Mouse (Mus musculus): ENCODE measurements at regions not wholly inside any gene's neighbourhood (a gene's known extent, or its start where the extent isn't known, plus 50 kb on each side); places are given as distances from the start of the nearest gene placed in this dataset.
"Not testable (repeated sequence)": the region's sequence is repeated elsewhere in the genome, so short reads cannot be mapped to it uniquely, and the experiment has no call there.

DNA sequence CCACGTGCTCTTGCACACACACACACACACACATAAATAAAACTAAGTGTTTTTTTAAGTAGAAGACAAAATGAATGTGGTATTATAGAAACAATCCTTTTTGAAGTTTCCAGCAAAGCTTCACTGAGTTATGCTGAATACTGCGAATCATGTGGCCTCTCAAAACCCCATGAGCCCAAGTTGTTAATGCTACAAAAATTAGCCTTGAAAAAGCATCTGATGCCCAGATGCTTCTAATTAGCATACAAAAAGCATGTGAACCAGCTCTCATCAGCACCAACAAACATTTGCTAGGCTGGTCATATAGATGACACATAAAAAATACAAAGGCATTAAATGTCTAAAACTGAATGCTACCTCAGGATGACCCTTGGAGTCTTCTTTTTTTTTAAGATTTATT, 181.2 kb upstream of the Tsc22d2 start:
- H3K9me3 ChIP-seq: no peaks in the 10 kb centered on the region
- H3K27me3 ChIP-seq (ENCODE audit: insufficient read depth, poor library complexity, severe bottlenecking): no peaks in the 10 kb centered on the region
- no peak overlapping the region for H3K27ac ChIP-seq
- H3K36me3 ChIP-seq: no peaks in the 10 kb centered on the region
- H3K4me1 ChIP-seq (replicated peaks): no peaks in the 10 kb centered on the region
- DNase-seq (ENCODE audit: low spot score): no peak
- WGBS: 83% methylated on average over 2 of the region's 2 CpGs
- no peak overlapping the region for H3K4me3 ChIP-seq

DNA sequence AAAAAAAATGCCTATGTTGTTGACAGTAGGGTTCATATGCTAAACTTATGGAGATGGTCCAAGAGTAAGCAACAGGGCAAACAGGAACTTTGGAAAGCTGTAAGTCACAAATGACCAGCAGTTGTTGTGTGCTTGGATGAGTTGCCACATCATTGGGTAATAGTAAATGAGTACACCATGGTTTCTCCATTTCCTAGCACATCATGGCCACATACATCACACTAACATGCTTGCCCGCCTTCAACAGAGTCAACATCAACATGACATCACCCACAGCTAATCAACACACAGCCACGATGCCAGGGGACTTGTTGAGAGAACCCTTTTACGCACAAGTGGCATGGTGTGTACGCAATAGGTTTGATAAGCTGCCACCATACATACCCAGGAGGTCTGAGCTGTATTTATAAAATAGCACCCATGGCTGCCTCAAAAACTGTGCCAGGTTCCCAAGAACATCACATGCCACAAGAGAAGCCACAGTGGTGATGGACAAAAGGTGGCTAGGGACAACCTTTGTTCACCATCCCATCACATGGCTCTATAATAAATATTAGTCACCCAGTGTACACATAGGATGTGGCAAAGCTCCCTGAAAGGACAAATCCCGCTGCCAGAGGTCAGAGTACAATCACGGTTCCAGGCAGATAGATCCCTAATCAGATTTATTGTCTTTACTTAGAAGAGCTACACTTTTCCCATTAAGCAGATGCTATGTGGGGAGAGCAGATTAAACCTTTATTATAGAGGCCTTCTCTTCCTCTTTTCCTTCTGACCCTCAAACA, 179.5 kb upstream of the Tsc22d2 start:
- Histone ChIP-seq H3K36me3 (no peaks in the 10 kb centered on the region), H3K27me3 (ENCODE audit: insufficient read depth, poor library complexity, severe bottlenecking) (no peaks in the 10 kb centered on the region), H3K4me3 (no peak overlapping the region), H3K27ac (no peak overlapping the region), H3K9me3 (no peaks in the 10 kb centered on the region), H3K4me1 (replicated peaks) (no peaks in the 10 kb centered on the region)
- DNase-seq (ENCODE audit: low spot score): no peak
- WGBS: 90% methylated on average over 6 of the region's 6 CpGs

DNA sequence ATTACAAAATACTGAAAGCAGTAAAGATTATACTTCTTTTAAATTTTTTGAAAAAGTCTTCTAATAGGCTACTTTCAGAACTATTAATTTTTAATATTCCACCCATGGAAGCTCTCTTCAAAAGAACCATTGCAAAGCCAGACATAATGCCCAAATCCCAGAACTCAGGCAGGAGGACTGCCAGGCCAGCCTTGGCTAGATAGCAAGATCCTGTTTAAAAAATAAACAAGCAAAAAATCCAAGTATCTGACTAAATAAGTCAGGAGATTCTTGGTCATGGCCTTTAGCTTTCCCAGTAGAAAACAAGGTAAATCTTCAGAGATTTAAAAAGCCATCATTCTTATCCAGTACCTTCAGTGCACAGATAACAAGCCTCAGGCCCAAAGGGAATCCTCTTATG, 176.4 kb upstream of the Tsc22d2 start:
- no peak overlapping the region for H3K4me3 ChIP-seq
- no peaks in the 10 kb centered on the region for H3K9me3 ChIP-seq

DNA sequence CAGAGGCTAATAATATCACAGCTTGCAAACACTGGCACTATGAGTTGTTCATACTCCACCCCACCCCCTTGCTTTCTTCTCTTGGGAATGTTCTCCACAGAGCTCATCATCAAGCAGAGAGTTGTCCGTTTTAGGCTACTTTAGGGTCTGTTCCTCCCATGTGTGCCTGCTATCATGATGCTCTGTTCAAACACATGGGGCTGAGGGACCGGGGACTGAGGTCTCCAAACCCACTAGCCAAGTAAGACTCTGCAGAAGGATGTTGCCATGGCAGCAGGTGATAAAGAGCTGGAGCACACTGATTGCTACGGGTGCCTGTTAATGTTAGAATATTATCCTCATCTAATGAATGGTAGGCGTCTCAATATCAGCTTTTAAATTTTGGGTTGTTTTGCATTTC, 173.7 kb upstream of the Tsc22d2 start:
- Histone ChIP-seq H3K27ac (no peak overlapping the region), H3K27me3 (ENCODE audit: insufficient read depth, poor library complexity, severe bottlenecking) (no peaks in the 10 kb centered on the region), H3K9me3 (no peaks in the 10 kb centered on the region), H3K4me3 (no peak overlapping the region), H3K4me1 (replicated peaks) (peaks cover 7% of the 10 kb centered on the region), H3K36me3 (no peaks in the 10 kb centered on the region)
- no peak for DNase-seq (ENCODE audit: low spot score)
- 79% methylated on average over 4 of the region's 4 CpGs for WGBS

More for the DNA sequence above, 176.4 kb upstream of the Tsc22d2 start:
- DNase-seq (ENCODE audit: low spot score): no peak
- Histone ChIP-seq H3K4me1 (replicated peaks) (no peaks in the 10 kb centered on the region), H3K36me3 (no peaks in the 10 kb centered on the region), H3K27me3 (ENCODE audit: insufficient read depth, poor library complexity, severe bottlenecking) (no peaks in the 10 kb centered on the region), H3K27ac (no peak overlapping the region)

DNA sequence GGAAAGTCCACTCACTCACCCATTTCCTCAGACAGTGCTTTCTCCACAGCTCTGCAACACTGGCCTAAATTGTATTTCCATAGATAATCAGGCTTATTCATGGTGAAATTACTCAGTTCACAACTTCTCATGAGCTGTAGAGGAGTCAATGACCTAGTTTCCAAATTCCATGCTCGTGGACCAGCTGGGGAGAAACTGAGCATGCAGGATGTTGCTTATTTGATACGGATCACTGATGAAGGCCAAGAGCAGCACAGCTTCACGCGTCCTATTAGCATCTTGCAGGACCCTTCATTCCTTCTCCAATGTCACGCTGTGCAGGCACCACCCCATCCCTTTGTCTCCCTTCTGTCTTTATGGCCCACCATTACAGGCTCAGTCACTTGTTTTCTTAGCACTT, 169.2 kb upstream of the Tsc22d2 start:
- H3K9me3 ChIP-seq: no peaks in the 10 kb centered on the region
- no peak overlapping the region for H3K27ac ChIP-seq
- H3K27me3 ChIP-seq (ENCODE audit: insufficient read depth, poor library complexity, severe bottlenecking): no peaks in the 10 kb centered on the region
- no peaks in the 10 kb centered on the region for H3K36me3 ChIP-seq
- H3K4me3 ChIP-seq: no peak overlapping the region
- peaks cover 8% of the 10 kb centered on the region for H3K4me1 ChIP-seq (replicated peaks)
- 14% methylated on average over 5 of the region's 5 CpGs for WGBS
- DNase-seq (ENCODE audit: low spot score): peak; percentile 18

DNA sequence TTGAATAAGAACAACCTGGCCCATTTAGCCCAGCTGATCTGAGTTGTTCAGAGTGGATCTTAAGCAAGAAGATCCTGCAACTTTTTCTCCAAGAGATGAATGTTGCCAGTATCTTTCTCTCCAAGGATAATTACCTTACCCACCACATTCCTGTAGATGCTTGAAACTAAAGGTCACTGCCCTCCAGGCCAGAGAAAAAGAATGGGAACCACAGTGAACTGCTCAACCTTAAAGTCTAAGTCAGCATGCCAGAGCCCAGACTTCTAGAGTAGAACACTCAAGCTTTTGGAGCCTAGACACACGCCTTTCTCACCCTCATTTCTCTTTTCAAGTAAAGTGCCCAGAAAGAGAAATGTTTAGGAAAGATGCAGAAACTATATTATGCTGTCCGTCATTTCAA, 166.5 kb upstream of the Tsc22d2 start:
- DNase-seq (ENCODE audit: low spot score): no peak
- WGBS: 73% methylated on average over 2 of the region's 2 CpGs
- no peaks in the 10 kb centered on the region for H3K36me3 ChIP-seq
- H3K27ac ChIP-seq: no peak overlapping the region
- no peak overlapping the region for H3K4me3 ChIP-seq
- H3K27me3 ChIP-seq (ENCODE audit: insufficient read depth, poor library complexity, severe bottlenecking): no peaks in the 10 kb centered on the region
- H3K4me1 ChIP-seq (replicated peaks): peaks cover 8% of the 10 kb centered on the region
- no peaks in the 10 kb centered on the region for H3K9me3 ChIP-seq

DNA sequence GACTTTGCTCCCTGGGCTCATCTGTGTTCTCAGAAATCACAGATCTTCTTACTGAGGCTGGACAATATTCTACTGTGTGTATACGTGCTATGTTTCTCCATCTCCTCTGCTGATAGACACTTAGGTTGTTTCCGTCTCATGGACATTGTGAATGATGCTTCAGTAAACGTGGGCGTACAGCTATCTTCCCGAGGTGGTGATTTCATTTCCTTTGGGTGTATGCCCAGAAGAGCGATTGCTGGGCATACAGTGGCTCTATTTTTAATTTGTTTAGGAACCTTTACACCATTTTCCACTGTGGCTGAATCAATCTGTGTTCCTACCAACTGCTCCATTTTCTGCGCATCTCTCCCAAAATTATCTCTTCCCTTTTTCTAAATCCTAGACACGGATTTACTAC, 160.6 kb upstream of the Tsc22d2 start:
- Histone ChIP-seq H3K4me1 (replicated peaks) (no peaks in the 10 kb centered on the region), H3K9me3 (no peaks in the 10 kb centered on the region), H3K4me3 (no peak overlapping the region), H3K27me3 (ENCODE audit: insufficient read depth, poor library complexity, severe bottlenecking) (no peaks in the 10 kb centered on the region), H3K27ac (no peak overlapping the region), H3K36me3 (no peaks in the 10 kb centered on the region)
- no peak for DNase-seq (ENCODE audit: low spot score)
- 90% methylated on average over 8 of the region's 8 CpGs for WGBS

DNA sequence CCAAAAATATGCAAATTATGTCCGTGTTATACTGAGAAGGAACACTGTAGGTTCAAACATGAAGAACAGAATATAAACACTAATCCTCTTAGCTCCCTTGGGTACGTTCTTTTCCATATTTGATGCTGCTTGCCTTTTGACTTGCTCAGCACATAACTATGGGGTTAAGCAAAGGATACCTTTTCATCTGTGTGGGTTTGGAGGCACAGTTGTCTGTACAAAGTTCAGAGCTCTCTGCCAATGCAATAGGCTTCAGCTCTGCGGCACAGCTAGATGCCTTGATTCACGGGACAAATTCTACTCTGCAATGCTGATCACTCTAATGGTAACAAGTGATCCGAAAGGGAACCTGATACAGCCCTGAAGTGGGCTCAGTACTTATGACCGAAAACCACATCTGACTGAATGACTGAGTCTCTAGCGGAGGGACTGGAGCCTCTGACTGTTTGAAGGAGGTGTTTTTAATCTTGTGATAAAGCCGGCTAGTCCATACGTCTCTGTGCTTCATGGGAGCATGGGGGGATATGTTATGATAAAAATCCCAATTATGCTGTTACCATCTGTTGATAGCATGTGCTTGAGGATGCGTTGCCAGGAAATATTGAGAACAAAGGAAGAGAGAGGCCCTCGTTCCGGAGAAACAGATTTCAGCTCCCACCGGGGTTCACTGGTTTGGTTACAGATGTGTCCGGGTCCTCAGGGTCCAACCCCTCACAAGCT, 146.7 kb upstream of the Tsc22d2 start:
- Histone ChIP-seq H3K27me3 (ENCODE audit: insufficient read depth, poor library complexity, severe bottlenecking) (no peaks in the 10 kb centered on the region), H3K4me3 (no peak overlapping the region), H3K36me3 (no peaks in the 10 kb centered on the region), H3K9me3 (no peaks in the 10 kb centered on the region), H3K4me1 (replicated peaks) (no peaks in the 10 kb centered on the region), H3K27ac (no peak overlapping the region)
- whole genome bisulfite sequencing: 83% methylated on average over 14 of the region's 14 CpGs
- DNase-seq (ENCODE audit: low spot score): no peak

DNA sequence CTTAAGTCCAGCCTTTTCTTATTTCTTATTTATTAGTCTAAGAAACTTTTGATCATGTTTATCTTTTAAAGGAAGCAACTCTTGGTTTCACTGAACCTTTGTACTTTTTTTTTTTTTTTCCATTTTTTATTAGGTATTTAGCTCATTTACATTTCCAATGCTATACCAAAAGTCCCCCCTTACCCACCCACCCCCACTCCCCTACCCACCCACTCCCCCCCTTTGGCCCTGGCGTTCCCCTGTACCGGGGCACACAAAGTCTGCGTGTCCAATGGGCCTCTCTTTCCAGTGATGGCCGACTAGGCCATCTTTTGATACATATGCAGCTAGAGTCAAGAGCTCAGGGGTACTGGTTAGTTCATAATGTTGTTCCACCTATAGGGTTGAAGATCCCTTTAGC, 143.1 kb upstream of the Tsc22d2 start:
- H3K27ac ChIP-seq; H3K27me3 ChIP-seq (ENCODE audit: insufficient read depth, poor library complexity, severe bottlenecking); H3K9me3 ChIP-seq; H3K4me3 ChIP-seq; H3K4me1 ChIP-seq (replicated peaks); DNase-seq (ENCODE audit: low spot score); H3K36me3 ChIP-seq: not testable (repeated sequence)
- no CpG with 5 or more reads among the region's 4 CpGs for WGBS

DNA sequence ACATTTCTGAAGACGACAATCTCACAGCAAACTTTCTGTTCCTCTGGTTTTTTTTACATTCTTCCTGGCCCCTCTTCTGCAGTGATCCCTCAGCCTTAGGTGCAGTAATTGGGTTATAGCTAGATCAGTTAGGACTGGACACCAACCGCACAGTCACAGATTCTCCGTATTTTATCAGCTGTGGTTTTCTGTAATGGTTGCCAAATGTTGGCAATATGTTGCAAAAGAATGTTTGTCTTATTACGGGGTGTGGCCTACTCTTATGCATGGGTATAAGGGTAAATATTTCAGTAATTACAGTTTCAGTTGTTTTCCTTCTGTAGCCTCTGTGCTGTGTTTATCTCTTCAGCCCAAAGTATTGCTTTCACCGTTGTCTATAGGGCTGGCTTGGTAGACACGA, 133.2 kb upstream of the Tsc22d2 start:
- Histone ChIP-seq H3K9me3 (no peaks in the 10 kb centered on the region), H3K4me1 (replicated peaks) (no peaks in the 10 kb centered on the region), H3K27me3 (ENCODE audit: insufficient read depth, poor library complexity, severe bottlenecking) (no peaks in the 10 kb centered on the region), H3K27ac (no peak overlapping the region), H3K4me3 (no peak overlapping the region), H3K36me3 (no peaks in the 10 kb centered on the region)
- DNase-seq (ENCODE audit: low spot score): no peak
- 89% methylated on average over 6 of the region's 6 CpGs for WGBS

DNA sequence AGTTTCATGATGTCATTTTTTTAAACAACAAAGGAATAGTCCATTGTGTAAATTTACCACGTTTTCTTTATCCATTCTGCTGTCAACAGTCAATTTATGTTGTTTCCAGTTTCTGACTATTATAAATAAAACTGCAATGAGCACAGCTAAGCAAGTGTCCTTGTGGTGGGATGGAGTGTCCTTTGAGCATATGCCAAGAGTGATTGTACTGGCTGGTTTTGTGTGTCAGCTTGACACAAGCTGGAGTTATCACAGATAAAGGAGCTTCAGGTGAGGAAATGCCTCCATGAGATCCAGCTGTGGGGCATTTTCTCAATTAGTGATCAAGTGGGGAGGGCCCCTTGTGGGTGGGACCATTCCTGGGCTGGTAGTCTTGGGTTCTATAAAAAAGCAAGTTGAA, 130.1 kb upstream of the Tsc22d2 start:
- WGBS: 68% methylated on average over 1 of the region's 1 CpGs
- not testable (repeated sequence) for DNase-seq (ENCODE audit: low spot score); H3K27ac ChIP-seq; H3K4me3 ChIP-seq; H3K9me3 ChIP-seq; H3K36me3 ChIP-seq; H3K27me3 ChIP-seq (ENCODE audit: insufficient read depth, poor library complexity, severe bottlenecking); H3K4me1 ChIP-seq (replicated peaks)

DNA sequence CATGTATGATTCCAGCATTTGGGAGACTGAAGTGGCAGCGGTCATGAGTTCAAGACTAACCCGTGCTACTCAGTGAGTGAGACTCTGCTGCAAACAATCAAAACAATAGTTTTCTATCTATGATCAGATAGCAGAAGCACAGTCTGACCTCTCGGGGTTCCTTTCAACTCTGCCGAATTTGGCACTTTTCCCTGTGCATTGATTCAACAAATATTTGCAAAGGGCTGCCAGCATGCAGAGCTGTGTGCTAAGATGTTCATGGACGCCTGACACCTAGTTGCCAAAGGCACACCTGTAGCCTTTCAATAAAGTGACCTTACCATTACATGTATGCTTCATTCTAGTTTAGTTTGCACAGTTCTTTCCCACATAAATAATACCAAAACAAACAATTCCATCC, 118.7 kb upstream of the Tsc22d2 start:
- Histone ChIP-seq H3K9me3 (no peaks in the 10 kb centered on the region), H3K4me1 (replicated peaks) (peaks cover 1% of the 10 kb centered on the region; the same call in 1 of the 2 replicates), H3K27ac (no peak overlapping the region), H3K4me3 (no peak overlapping the region), H3K36me3 (no peaks in the 10 kb centered on the region), H3K27me3 (ENCODE audit: insufficient read depth, poor library complexity, severe bottlenecking) (no peaks in the 10 kb centered on the region)
- DNase-seq (ENCODE audit: low spot score): no peak
- 84% methylated on average over 5 of the region's 5 CpGs for WGBS

DNA sequence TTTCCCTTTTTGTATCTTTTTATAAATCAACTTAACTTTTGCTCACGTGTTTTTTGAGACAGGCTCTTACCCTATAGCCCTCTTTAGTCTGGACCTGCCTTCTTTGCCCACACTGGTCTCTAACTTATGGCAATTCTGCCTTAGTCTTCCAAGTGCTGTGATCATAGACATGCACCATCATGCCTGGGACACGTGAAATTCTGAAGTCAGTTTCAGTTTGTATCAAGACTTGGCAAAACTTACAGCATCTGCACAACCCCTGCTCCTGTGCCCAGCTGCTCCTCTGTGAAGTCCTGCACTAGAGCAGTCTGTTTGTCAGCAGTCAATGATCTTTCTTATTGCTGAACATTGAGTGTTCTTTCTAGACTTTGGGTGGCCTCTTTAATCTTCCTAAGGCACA, 114.3 kb upstream of the Tsc22d2 start:
- no peak overlapping the region for H3K4me3 ChIP-seq
- no peaks in the 10 kb centered on the region for H3K27me3 ChIP-seq (ENCODE audit: insufficient read depth, poor library complexity, severe bottlenecking)
- no peak overlapping the region for H3K27ac ChIP-seq
- peaks cover 10% of the 10 kb centered on the region for H3K4me1 ChIP-seq (replicated peaks)
- H3K9me3 ChIP-seq: no peaks in the 10 kb centered on the region
- 85% methylated on average over 2 of the region's 2 CpGs for WGBS
- H3K36me3 ChIP-seq: no peaks in the 10 kb centered on the region
- DNase-seq (ENCODE audit: low spot score): no peak

All from hindbrain, embryonic 10.5 days (tissue).